Mouse (Mus musculus) megakaryocyte, embryonic 14.5 days (primary cell): Measurements from ENCODE around the gene Ankrd52.

Experiments
- FLI1 ChIP-seq: IDR thresholded peaks from 2 replicates; pipeline ENCODE4 v1.6.1; 2012; ENCODE audit warnings: low read length, inconsistent platforms, mixed read lengths
- GATA1 ChIP-seq: IDR thresholded peaks from 3 replicates; pipeline ENCODE4 v1.6.1; 2012; ENCODE audit warnings: mixed read lengths, low read length, inconsistent platforms, borderline replicate concordance

DNA sequence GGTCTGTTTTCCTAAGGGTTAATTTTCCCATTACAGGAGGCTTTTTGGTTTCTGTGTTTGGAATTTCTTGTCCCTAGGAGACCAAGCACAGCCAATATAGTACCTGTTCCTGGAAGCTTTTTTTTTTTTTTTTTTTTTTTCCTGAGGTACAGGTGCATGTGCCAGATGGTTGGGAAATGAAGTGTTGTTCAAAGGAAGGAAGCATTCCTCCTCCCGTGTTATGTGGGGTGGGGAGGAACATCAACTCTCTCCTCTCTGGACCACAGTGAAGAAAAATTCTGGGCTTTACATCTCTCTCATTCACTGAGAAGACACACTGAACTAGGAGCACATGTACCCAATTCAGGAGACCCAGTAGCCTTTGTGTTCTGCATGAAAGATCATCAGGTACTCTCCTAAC, 36.2 kb downstream of the Ankrd52 start:
- TF ChIP-seq GATA1, result no peak
- TF ChIP-seq FLI1, result no peak
